Mouse (Mus musculus) myocyte (in vitro differentiated cells): ENCODE measurements around the gene Serpinb9b. TPM values are rescaled to one million over a fixed set of nuclear protein-coding genes. Genes with fewer than 3 reads are reported as not detected.

Source experiments
- H3K27me3 ChIP-seq: one replicate; pipeline ENCODE4 v1.6.1; 2011; ENCODE audit not compliant: control insufficient read depth, insufficient read depth, insufficient read length
- H3K36me3 ChIP-seq: one replicate; pipeline ENCODE4 v1.6.1; 2011; ENCODE audit not compliant: control insufficient read depth, insufficient read depth
- H3K4me2 ChIP-seq: one replicate; pipeline ENCODE4 v1.6.1; 2011; ENCODE audit warnings: low read depth, control low read depth
- H3K4me3 ChIP-seq: one replicate; pipeline ENCODE4 v1.5.1; 2011; ENCODE audit warnings: mild to moderate bottlenecking, control low read depth, moderate library complexity
- H3K79me2 ChIP-seq: one replicate; pipeline ENCODE4 v1.6.1; 2011; ENCODE audit not compliant: control insufficient read depth, insufficient read depth
- H3ac ChIP-seq: one replicate; pipeline ENCODE4 v1.6.1; 2011; ENCODE audit not compliant: control insufficient read depth, insufficient read length
- CEBPB ChIP-seq: IDR thresholded peaks from 2 replicates; pipeline ENCODE4 v1.6.1; 2011; ENCODE audit warnings: mild to moderate bottlenecking, moderate library complexity; ENCODE audit not compliant: poor library complexity, insufficient read depth, severe bottlenecking
- E2F4 ChIP-seq: IDR thresholded peaks from one replicate; pipeline ENCODE4 v1.6.1; 2011; ENCODE audit warnings: mild to moderate bottlenecking, control low read depth, moderate library complexity; ENCODE audit not compliant: insufficient read depth
- MAX ChIP-seq: IDR thresholded peaks from one replicate; pipeline ENCODE4 v1.6.1; 2011; ENCODE audit warnings: low read depth, mild to moderate bottlenecking, control low read depth
- MYOD1 ChIP-seq, 3 experiments: IDR thresholded peaks; one replicate each; pipeline ENCODE4 v1.6.1; 2011; ENCODE audit warnings: control low read depth in 2 of 3, low read depth in 2 of 3, mild to moderate bottlenecking in 2 of 3, moderate library complexity in 1 of 3; ENCODE audit not compliant: insufficient read length in 2 of 3, control insufficient read depth in 1 of 3
- MYOG ChIP-seq, 3 experiments: IDR thresholded peaks; one replicate each; pipeline ENCODE4 v1.6.1; 2011; ENCODE audit warnings: control low read depth in 2 of 3, low read depth in 2 of 3, mild to moderate bottlenecking in 2 of 3; ENCODE audit not compliant: insufficient read length in 2 of 3, control insufficient read depth in 1 of 3, insufficient read depth in 1 of 3
- POLR2A ChIP-seq: IDR thresholded peaks from one replicate; pipeline ENCODE4 v1.6.1; 2011; ENCODE audit warnings: low read depth, mild to moderate bottlenecking, control low read depth, moderate library complexity; ENCODE audit not compliant: insufficient read length
- POLR2AphosphoS2 ChIP-seq: IDR thresholded peaks from one replicate; pipeline ENCODE4 v1.6.1; 2011; ENCODE audit warnings: low read depth, control low read depth; ENCODE audit not compliant: insufficient read length
- REST ChIP-seq: IDR thresholded peaks from one replicate; pipeline ENCODE4 v1.6.1; 2011; ENCODE audit warnings: mild to moderate bottlenecking, control low read depth, moderate library complexity; ENCODE audit not compliant: insufficient read depth, insufficient read length
- SRF ChIP-seq: IDR thresholded peaks from one replicate; pipeline ENCODE4 v1.6.1; 2011; ENCODE audit warnings: low read depth; ENCODE audit not compliant: control insufficient read depth, insufficient read length
- TCF12 ChIP-seq: IDR thresholded peaks from one replicate; pipeline ENCODE4 v1.6.1; 2011; ENCODE audit warnings: mild to moderate bottlenecking, control low read depth; ENCODE audit not compliant: poor library complexity, insufficient read depth, severe bottlenecking
- TCF3 ChIP-seq: IDR thresholded peaks from one replicate; pipeline ENCODE4 v1.6.1; 2011; ENCODE audit warnings: low read depth, control low read depth; ENCODE audit not compliant: insufficient read length
- USF1 ChIP-seq: IDR thresholded peaks from one replicate; pipeline ENCODE4 v1.6.1; 2011; ENCODE audit warnings: low read depth, mild to moderate bottlenecking, control low read depth, moderate library complexity
- polyA plus RNA-seq: library from polyadenylated mRNA; unstranded; fragments of >200 nt; fragmentation: generic; extraction: Trizol; gene quantifications from one replicate; pipeline ENCODE4 v1.2.1, GENCODE M21; 2012; ENCODE audit warnings: missing spikeins

Gene Serpinb9b
- polyA plus RNA-seq, 1 experiment, result 0.79 TPM

GRCm38 (mm10) chr13:33035506-33035905 lies 8.3 kb downstream of the Serpinb9b start:
- Histone ChIP-seq H3K27me3 (no peaks in the 10 kb centered on the region), H3ac (no peak overlapping the region), H3K4me2 (no peak overlapping the region), H3K36me3 (no peaks in the 10 kb centered on the region), H3K4me3 (no peak overlapping the region), H3K79me2 (no peaks in the 10 kb centered on the region)
- no peak for TF ChIP-seq POLR2A
- no peak for TF ChIP-seq POLR2AphosphoS2
- no peak for TF ChIP-seq TCF12
- TF ChIP-seq REST, result no peak
- TF ChIP-seq SRF, result no peak
- no peak for TF ChIP-seq USF1
- no peak for TF ChIP-seq CEBPB
- no peak for TF ChIP-seq E2F4
- TF ChIP-seq MYOD1 (IDR thresholded peaks at IDR 0.05; ENCODE audit: control insufficient read depth in 1 of 3, insufficient read length in 2 of 3, low read depth in 2 of 3), result no peak

- no peaks in the 10 kb centered on the region for H3K36me3 ChIP-seq
- no peak overlapping the region for H3ac ChIP-seq
- TF ChIP-seq POLR2A (no peak), MYOD1 (IDR thresholded peaks at IDR 0.05; ENCODE audit: control insufficient read depth in 1 of 3, insufficient read length in 2 of 3, low read depth in 2 of 3) (no peak), E2F4 (no peak), CEBPB (no peak), POLR2AphosphoS2 (no peak), SRF (no peak), MYOG (IDR thresholded peaks at IDR 0.05; ENCODE audit: control insufficient read depth in 1 of 3, insufficient read depth in 1 of 3, insufficient read length in 2 of 3, low read depth in 2 of 3) (no peak), REST (no peak), TCF3 (no peak), TCF12 (no peak), MAX (no peak), USF1 (no peak)
- H3K27me3 ChIP-seq, result no peaks in the 10 kb centered on the region
- H3K4me3 ChIP-seq, result no peak overlapping the region
- no peaks in the 10 kb centered on the region for H3K79me2 ChIP-seq
- H3K4me2 ChIP-seq, result no peak overlapping the region
Measured at GRCm38 (mm10) chr13:33043542-33043941, 16.3 kb downstream of the Serpinb9b start.

- H3K4me3 ChIP-seq, result no peak overlapping the region
- no peaks in the 10 kb centered on the region for H3K36me3 ChIP-seq
- H3K79me2 ChIP-seq, result no peaks in the 10 kb centered on the region
- H3K4me2 ChIP-seq, result no peak overlapping the region
- no peaks in the 10 kb centered on the region for H3K27me3 ChIP-seq
- H3ac ChIP-seq, result no peak overlapping the region
- TF ChIP-seq SRF (no peak), REST (no peak), CEBPB (no peak), TCF12 (no peak), TCF3 (no peak), MAX (no peak), USF1 (no peak), POLR2A (no peak), MYOG (IDR thresholded peaks at IDR 0.05; ENCODE audit: control insufficient read depth in 1 of 3, insufficient read depth in 1 of 3, insufficient read length in 2 of 3, low read depth in 2 of 3) (no peak), POLR2AphosphoS2 (no peak), E2F4 (no peak), MYOD1 (IDR thresholded peaks at IDR 0.05; ENCODE audit: control insufficient read depth in 1 of 3, insufficient read length in 2 of 3, low read depth in 2 of 3) (no peak)
Measured at GRCm38 (mm10) chr13:33047234-33047633, 20.0 kb downstream of the Serpinb9b start.

DNA sequence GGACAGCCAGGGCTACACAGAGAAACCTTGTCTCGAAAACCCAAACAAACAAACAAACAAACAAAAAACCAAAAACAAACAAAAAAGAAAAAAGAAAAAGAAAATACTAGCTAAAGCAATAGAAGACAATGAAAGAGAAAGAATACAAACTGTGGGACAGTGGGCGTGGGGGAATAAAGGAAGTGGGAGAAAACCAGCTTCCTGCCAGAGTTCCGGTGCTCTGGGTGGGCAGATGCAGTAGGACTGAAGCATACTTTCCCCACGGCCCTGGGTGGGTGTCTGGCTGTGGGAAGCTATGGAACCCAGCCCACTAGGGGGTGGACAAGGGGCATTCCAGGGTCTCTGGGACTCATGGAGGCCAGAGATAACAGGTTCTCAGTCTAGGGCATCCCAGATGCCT lies 21.0 kb downstream of the Serpinb9b start:
- TF ChIP-seq MYOG (IDR thresholded peaks at IDR 0.05; ENCODE audit: control insufficient read depth in 1 of 3, insufficient read depth in 1 of 3, insufficient read length in 2 of 3, low read depth in 2 of 3) (no peak), CEBPB (no peak), POLR2A (no peak), USF1 (no peak)
- Histone ChIP-seq H3K4me2 (no peak overlapping the region), H3K4me3 (no peak overlapping the region), H3K36me3 (no peaks in the 10 kb centered on the region), H3K27me3 (no peaks in the 10 kb centered on the region), H3ac (no peak overlapping the region), H3K79me2 (no peaks in the 10 kb centered on the region)

DNA sequence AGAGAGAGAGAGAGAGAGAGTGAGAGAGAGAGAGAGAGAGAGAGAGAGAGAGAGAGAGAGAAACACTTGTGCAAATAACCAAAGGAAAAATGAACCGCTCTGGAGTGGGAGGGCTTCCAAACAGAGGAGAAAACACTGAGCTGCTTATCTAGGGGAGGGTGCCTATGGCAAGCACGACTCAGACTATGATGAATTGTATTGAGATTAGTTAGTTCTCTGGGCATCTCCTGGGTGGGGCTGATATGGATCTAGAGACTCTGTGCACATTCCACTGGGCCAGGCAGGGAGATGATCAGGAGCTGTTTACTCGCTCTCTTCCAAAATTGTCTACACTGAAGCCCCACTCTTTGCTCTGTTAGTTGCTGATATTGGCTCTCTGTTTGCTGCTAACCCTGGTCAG lies 24.5 kb downstream of the Serpinb9b start:
- Histone ChIP-seq H3K4me3 (no peak overlapping the region), H3ac (no peak overlapping the region), H3K36me3 (no peaks in the 10 kb centered on the region), H3K79me2 (no peaks in the 10 kb centered on the region), H3K4me2 (no peak overlapping the region), H3K27me3 (no peaks in the 10 kb centered on the region)
- TF ChIP-seq TCF3 (no peak), TCF12 (no peak)

- no peaks in the 10 kb centered on the region for H3K36me3 ChIP-seq
- no peaks in the 10 kb centered on the region for H3K27me3 ChIP-seq
- TF ChIP-seq TCF12, result no peak
- TF ChIP-seq MAX, result no peak
- TF ChIP-seq POLR2A, result no peak
- TF ChIP-seq SRF, result no peak
- no peaks in the 10 kb centered on the region for H3K79me2 ChIP-seq
- H3K4me2 ChIP-seq, result no peak overlapping the region
- H3ac ChIP-seq, result no peak overlapping the region
- no peak overlapping the region for H3K4me3 ChIP-seq
Measured at GRCm38 (mm10) chr13:33063048-33063447, 35.8 kb downstream of the Serpinb9b start.
